Mouse (Mus musculus) heart, postnatal 0 days (tissue): ENCODE measurements around the gene Trmt1. TPM values are rescaled to one million over a fixed set of nuclear protein-coding genes. Genes with fewer than 3 reads are reported as not detected.

Source experiments
- ATAC-seq: fragments of 200-750 bp; cut with Nextera tagmentation; 2 replicates; pipeline ENCODE4 v1.8.0; 2017; ENCODE audit warnings: low read depth, moderate number of reproducible peaks, moderate library complexity; ENCODE audit not compliant: insufficient read depth
- DNase-seq: peaks from one replicate; pipeline ENCODE4 v3.0.0-alpha.2; 2016; ENCODE audit warnings: low spot score
- H3K27ac ChIP-seq: fragments of 300-500 bp; sonication (generic); 2 replicates; pipeline ENCODE4 v1.5.1; 2014; ENCODE audit warnings: low read depth, mild to moderate bottlenecking
- H3K27me3 ChIP-seq: fragments of 300-500 bp; sonication (generic); 2 replicates; pipeline ENCODE4 v1.6.1; 2014; ENCODE audit warnings: low read length, mixed read lengths; ENCODE audit not compliant: control insufficient read depth, insufficient read depth
- H3K36me3 ChIP-seq: fragments of 300-500 bp; sonication (generic); replicated peaks from 2 replicates; pipeline ENCODE4 v1.6.1; 2014; ENCODE audit warnings: low read length, mixed read lengths; ENCODE audit not compliant: control insufficient read depth, insufficient read depth
- H3K4me1 ChIP-seq: fragments of 300-500 bp; sonication (generic); 2 replicates; pipeline ENCODE4 v1.6.1; 2014; ENCODE audit warnings: antibody characterized with exemption; ENCODE audit not compliant: control insufficient read depth, insufficient read depth
- H3K4me2 ChIP-seq: fragments of 300-500 bp; sonication (generic); 2 replicates; pipeline ENCODE4 v1.6.1; 2014; ENCODE audit warnings: low read depth, mild to moderate bottlenecking, low read length, moderate library complexity
- H3K4me3 ChIP-seq: fragments of 300-500 bp; sonication (generic); 2 replicates; pipeline ENCODE4 v1.5.1; 2014; ENCODE audit warnings: low read depth, low read length
- H3K9ac ChIP-seq: fragments of 300-500 bp; sonication (generic); replicated peaks from 2 replicates; pipeline ENCODE4 v1.6.1; 2014; ENCODE audit warnings: low read depth, low read length, mixed read lengths
- H3K9me3 ChIP-seq: fragments of 300-500 bp; sonication (generic); replicated peaks from 2 replicates; pipeline ENCODE4 v1.6.1; 2016; ENCODE audit warnings: low read length; ENCODE audit not compliant: control insufficient read depth
- CTCF ChIP-seq: IDR thresholded peaks from 2 replicates; pipeline ENCODE4 v1.5.1; 2016; ENCODE audit warnings: antibody characterized with exemption, control low read depth, low read depth
- EP300 ChIP-seq: IDR thresholded peaks from 2 replicates; pipeline ENCODE4 v1.6.1; 2016; ENCODE audit warnings: antibody characterized with exemption, low read depth
- WGBS: fragments of 180-500 bp; shearing (Covaris S2); extraction: QIAGEN DNeasy Blood & Tissue Kit; methylation state at CpG from one replicate; pipeline ENCODE4 v1.1.7; 2014; 5-methylcytosine and 5-hydroxymethylcytosine counted together
- polyA plus RNA-seq: library from polyadenylated mRNA; unstranded; fragments of >200 nt; fragmentation: Nextera tagmentation; extraction: Ambion mirVana; gene quantifications from 2 replicates; pipeline ENCODE4 v1.2.1, GENCODE M21; 2015
- total RNA-seq: library from RNA; depleted of rRNA; stranded (reverse); fragments of >200 nt; gene quantifications from 2 replicates; pipeline ENCODE4 v1.2.3, GENCODE M21; 2014; ENCODE audit warnings: low replicate concordance; rRNA removed

Trmt1 gene
- total and polyA plus RNA-seq, 2 experiments from 2014 or later, result 29.5 to 98.3 TPM

DNA sequence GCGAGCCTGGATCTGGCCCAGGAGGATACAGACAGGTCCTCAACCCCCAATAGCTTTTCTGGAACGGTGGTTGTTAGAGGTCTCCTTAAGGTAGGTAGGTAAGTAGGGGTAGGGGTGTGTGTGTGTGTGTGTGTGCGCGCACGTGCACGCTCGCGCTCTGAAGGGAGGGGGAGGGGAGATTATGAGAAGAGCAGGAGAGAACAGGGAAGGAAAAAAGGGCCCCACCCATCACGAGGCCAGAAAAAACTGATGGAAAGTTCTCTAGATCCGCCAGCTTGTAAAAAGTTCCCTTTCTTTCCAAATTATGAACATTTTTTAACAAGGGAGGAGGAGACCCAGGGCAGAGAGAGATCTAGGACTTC, 56.9 kb downstream of the Trmt1 start:
- DNase-seq (no peak), ATAC-seq (peak; percentile 7; the same call in 1 of the 2 replicates)
- Histone ChIP-seq H3K4me2 (peak overlapping the region; percentile 43), H3K4me3 (0 out of 2 replicates have a peak overlapping the region, but pooled peaks have one; percentile 13), H3K36me3 (no peaks in the 10 kb centered on the region), H3K4me1 (peaks cover 57% of the 10 kb centered on the region), H3K27me3 (no peaks in the 10 kb centered on the region), H3K9ac (no peak overlapping the region), H3K27ac (peak overlapping the region; percentile 72), H3K9me3 (no peaks in the 10 kb centered on the region)
- TF ChIP-seq EP300 (no peak), CTCF (no peak)
- WGBS, result 19% methylated on average over 10 of the region's 10 CpGs

DNA sequence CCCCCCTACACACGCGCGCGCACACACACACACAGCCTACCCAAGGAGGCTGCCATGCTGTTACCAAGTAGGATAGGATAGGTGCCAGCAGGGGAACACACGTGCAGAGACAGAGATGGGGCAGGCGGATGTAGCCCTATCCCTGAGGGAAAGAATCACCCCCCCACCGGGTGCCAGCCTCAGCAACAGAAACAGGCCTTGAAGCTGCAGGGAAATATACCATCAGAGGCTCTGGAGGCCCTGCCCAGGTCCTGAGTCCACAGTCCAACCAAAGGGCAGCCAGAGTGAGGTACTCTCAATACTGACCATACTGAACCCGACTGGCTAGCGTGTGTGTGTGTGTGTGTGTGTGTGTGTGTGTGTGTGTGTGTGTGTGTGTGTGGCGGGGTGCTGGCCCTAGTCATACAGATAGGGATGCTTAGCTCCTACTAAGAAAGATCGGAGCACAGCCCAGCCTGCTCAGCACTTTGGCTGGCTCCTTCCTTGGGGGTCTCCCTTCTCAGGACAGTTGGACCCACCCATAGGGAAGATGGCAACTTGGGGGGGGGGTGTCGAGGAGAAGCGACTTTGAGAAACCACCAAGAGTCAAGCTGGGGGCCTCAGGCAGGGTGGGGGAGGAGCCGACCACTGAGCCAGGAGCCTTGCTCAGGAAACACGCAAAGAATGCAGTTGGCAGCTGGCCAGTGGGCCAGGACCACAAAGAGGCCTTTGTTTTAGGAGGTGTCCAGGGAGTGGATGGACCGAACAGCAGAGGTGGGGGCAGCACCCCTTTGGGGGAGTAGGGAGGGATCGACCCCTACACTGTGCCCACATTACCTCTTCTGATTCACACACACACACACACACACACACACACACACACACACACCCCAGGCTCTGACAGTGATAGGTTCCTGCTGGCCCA, 57.7 kb downstream of the Trmt1 start:
- Histone ChIP-seq H3K4me3 (no peak overlapping the region), H3K4me1 (peaks cover 52% of the 10 kb centered on the region), H3K36me3 (no peaks in the 10 kb centered on the region), H3K27me3 (no peaks in the 10 kb centered on the region), H3K9me3 (no peaks in the 10 kb centered on the region), H3K9ac (no peak overlapping the region), H3K4me2 (peak overlapping the region; percentile 43; the same call in 1 of the 2 replicates), H3K27ac (peak overlapping the region; percentile 82)
- ATAC-seq, result peak; percentile 69
- WGBS, result 17% methylated on average over 17 of the region's 17 CpGs
- no peak for TF ChIP-seq EP300
- TF ChIP-seq CTCF, result no peak
- peak; percentile 79 for DNase-seq

DNA sequence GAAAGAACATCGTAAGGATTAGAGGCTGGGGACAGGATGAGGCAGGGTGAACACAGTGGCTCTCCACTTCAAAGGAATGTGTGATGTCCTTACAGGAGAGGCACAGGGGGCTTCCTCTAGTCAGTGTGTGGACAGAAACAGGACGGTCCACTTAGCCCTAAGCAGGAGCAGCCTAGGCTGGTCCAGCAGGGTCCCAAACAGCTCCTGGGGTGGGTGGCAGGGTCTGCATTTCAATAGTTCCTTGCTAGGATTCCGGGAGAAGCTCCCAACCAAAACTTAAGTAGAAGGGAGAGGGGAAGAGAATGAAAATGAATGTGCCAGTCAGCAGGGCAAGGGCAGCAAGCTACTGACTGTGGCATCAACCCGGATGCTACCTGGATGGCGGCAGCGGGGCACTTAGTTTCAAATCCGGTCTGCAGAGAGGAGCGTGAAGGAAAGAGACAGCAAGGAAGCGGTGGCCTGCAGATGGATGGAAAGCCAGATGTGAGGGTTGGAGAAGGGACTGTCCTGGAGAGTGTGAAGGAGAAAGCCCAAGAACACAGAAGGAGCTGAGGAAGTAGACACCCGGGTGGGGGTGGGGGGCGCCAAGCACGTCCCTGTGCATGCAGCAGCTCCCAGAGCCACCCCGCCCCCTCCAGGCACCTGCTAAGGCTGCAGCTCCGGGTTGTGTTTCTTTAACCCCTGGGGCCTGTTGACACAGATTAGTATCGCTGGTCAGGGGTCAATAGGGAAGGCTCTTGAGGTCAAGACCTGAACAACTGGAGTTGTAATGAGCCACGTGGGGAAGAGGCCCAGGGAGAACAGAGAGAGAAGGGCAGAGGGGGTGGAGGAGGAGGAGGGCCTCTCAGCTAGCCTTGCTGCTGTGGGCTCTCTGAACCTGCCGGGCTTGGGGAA, 59.2 kb downstream of the Trmt1 start:
- Histone ChIP-seq H3K9ac (no peak overlapping the region), H3K27ac (peak overlapping the region; percentile 82; the same call in 1 of the 2 replicates), H3K27me3 (no peaks in the 10 kb centered on the region), H3K4me3 (no peak overlapping the region), H3K9me3 (no peaks in the 10 kb centered on the region), H3K4me2 (no peak overlapping the region), H3K4me1 (peaks cover 46% of the 10 kb centered on the region), H3K36me3 (no peaks in the 10 kb centered on the region)
- ATAC-seq (no peak), DNase-seq (no peak)
- TF ChIP-seq EP300, result no peak
- no peak for TF ChIP-seq CTCF
- 20% methylated on average over 16 of the region's 17 CpGs for WGBS

Other genes starting within 250 kb of the Trmt1 start
- 17.0 and 23.2 TPM in 2 replicates for gene Ier2, start 23.5 kb upstream of the Trmt1 start, total RNA-seq
- gene Ier2, start 23.5 kb upstream of the Trmt1 start, polyA plus RNA-seq, result 33.3 and 38.3 TPM in 2 replicates
- 68.0 and 83.6 TPM in 2 replicates for gene Nacc1, start 1.6 kb downstream of the Trmt1 start, total RNA-seq
- 6.2 and 6.9 TPM in 2 replicates for gene Nacc1, start 1.6 kb downstream of the Trmt1 start, polyA plus RNA-seq
- 4.4 and 4.8 TPM in 2 replicates for gene Lyl1, start 15.2 kb downstream of the Trmt1 start, total RNA-seq
- 8.7 and 9.8 TPM in 2 replicates for gene Lyl1, start 15.2 kb downstream of the Trmt1 start, polyA plus RNA-seq
- 1.0 TPM in 1 of 2 replicates, not detected in the other for gene G430095P16Rik, start 36.7 kb downstream of the Trmt1 start, total RNA-seq
- 3.0 and 3.1 TPM in 2 replicates for gene G430095P16Rik, start 36.7 kb downstream of the Trmt1 start, polyA plus RNA-seq
- gene Nfix, start 114.0 kb downstream of the Trmt1 start, total RNA-seq, result 41.9 and 48.5 TPM in 2 replicates
- 18.2 TPM in 2 replicates for gene Nfix, start 114.0 kb downstream of the Trmt1 start, polyA plus RNA-seq
- 2.1 and 15.4 TPM in 2 replicates for gene Dand5, start 136.5 kb downstream of the Trmt1 start, total RNA-seq
- gene Dand5, start 136.5 kb downstream of the Trmt1 start, polyA plus RNA-seq, result 6.2 and 8.0 TPM in 2 replicates
- 47.1 and 49.8 TPM in 2 replicates for gene Gadd45gip1, start 145.2 kb downstream of the Trmt1 start, total RNA-seq
- 48.1 and 50.0 TPM in 2 replicates for gene Gadd45gip1, start 145.2 kb downstream of the Trmt1 start, polyA plus RNA-seq
- gene Rad23a, start 154.4 kb downstream of the Trmt1 start, total RNA-seq, result 89.2 and 126 TPM in 2 replicates
- 111 and 125 TPM in 2 replicates for gene Rad23a, start 154.4 kb downstream of the Trmt1 start, polyA plus RNA-seq
- gene Calr, start 160.6 kb downstream of the Trmt1 start, total RNA-seq, result 211 and 235 TPM in 2 replicates
- 201 and 266 TPM in 2 replicates for gene Calr, start 160.6 kb downstream of the Trmt1 start, polyA plus RNA-seq
- gene Farsa, start 170.7 kb downstream of the Trmt1 start, total RNA-seq, result 38.6 and 40.0 TPM in 2 replicates
- gene Farsa, start 170.7 kb downstream of the Trmt1 start, polyA plus RNA-seq, result 36.3 and 38.3 TPM in 2 replicates
- gene Syce2, start 185.8 kb downstream of the Trmt1 start, total RNA-seq, result 0.15 and 1.7 TPM in 2 replicates
- gene Syce2, start 185.8 kb downstream of the Trmt1 start, polyA plus RNA-seq, result 9.7 and 11.8 TPM in 2 replicates
- 45.5 and 52.8 TPM in 2 replicates for gene Gcdh, start 207.6 kb downstream of the Trmt1 start, total RNA-seq
- gene Gcdh, start 207.6 kb downstream of the Trmt1 start, polyA plus RNA-seq, result 33.0 and 33.5 TPM in 2 replicates
- not detected in 2 replicates for gene Klf1, start 215.6 kb downstream of the Trmt1 start, total RNA-seq
- gene Klf1, start 215.6 kb downstream of the Trmt1 start, polyA plus RNA-seq, result 0.27 and 0.56 TPM in 2 replicates
- gene Dnase2a, start 222.3 kb downstream of the Trmt1 start, total RNA-seq, result 6.0 and 11.0 TPM in 2 replicates
- 4.6 and 5.6 TPM in 2 replicates for gene Dnase2a, start 222.3 kb downstream of the Trmt1 start, polyA plus RNA-seq